Mouse (Mus musculus): ENCODE measurements around the gene Galp.
"Not testable (repeated sequence)": the region's sequence is repeated elsewhere in the genome, so short reads cannot be mapped to it uniquely, and the experiment has no call there.

The Galp gene

DNA sequence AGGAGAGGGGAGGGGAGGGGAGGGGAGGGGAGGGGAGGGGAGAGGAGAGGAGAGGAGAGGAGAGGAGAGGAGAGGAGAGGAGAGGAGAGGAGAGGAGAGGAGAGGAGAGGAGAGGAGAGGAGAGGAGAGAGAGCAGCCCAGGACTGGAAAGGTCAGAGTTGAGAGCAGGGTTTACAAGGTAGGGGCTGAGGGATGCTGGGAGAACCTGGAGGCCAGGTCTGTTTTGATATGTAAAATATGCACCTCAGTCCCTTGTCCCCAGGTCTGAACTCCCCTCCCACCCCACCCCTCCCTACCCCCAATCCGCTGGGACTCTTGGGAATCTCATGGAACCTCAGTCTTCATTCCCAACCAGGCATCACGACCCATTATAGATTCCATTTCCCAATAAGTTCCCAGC, 63.1 kb downstream of the Galp start:
- DNase-seq: not testable (repeated sequence)

DNA sequence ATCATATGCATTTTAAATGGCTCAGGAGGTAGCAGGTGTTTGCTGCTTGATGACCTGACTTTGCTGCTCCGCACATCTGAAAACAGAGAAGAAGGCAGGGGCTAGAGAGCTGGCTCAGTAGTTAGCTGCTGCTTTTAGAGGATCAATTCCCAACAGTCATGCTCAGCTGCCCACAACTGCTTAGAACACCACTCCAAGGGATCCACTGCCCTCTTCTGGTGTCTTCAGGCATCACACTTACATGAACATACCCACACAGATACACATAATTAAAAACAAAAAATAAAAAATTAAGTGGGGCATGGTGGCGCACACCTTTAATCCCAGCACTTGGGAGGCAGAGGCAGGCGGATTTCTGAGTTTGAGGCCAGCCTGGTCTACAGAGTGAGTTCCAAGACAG, 65.2 kb downstream of the Galp start:
- DNase-seq: no peak

DNA sequence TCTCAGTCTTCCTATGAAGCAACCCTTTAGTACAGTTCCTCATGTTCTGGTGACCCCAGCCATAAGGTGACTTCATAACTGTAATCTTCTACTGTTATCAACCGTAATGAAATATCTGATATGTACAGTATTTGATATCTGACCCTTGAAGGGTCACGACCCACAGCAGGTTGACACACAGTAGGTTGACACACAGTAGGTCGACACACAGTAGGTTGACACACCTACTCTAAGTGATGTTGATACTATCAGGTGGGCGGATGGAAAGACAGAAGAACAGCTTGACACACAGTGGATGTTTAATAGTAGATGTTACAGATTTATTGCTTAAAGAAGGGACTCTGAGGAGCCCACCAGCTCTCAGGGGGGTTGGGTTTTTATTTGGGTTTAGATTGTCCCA, 66.1 kb downstream of the Galp start:
- DNase-seq: no peak

DNA sequence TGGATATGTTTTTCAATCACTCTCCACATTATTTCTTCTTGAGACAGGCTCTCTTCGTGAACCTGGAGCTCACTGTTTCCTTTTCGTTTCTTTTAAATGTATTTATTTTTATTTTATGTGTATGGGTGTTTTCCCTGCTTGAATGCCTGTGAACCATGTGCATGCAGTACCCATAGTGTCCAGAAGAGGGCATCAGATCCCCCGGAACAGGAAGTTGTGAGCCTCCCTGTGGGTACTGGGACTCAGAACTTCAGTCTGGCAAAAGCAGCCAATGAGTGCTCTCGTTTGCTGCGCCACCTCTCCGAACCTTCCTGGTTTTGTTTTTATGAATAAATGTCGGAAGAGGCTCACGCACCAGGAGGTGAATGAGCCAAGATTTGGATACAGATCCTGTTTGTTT, 68.8 kb downstream of the Galp start:
- no peak for DNase-seq
